Mouse (Mus musculus): ENCODE results near the gene Pip4k2a. TPM values are rescaled to one million over a fixed set of nuclear protein-coding genes. Genes with fewer than 3 reads are reported as not detected.

Gene Pip4k2a
- polyA plus RNA-seq, 1 experiment, result 8.7 TPM

GRCm38 (mm10) chr2:18794261-18794660 is 203.7 kb downstream of the Pip4k2a start:
- no peaks in the 10 kb centered on the region for H3K36me3 ChIP-seq (ENCODE audit: control insufficient read depth, insufficient read depth)
- no peaks in the 10 kb centered on the region for H3K27me3 ChIP-seq (ENCODE audit: control insufficient read depth, insufficient read depth, insufficient read length)

More at GRCm38 (mm10) chr2:18794261-18794660, 203.7 kb downstream of the Pip4k2a start:
- no peak overlapping the region for H3K4me3 ChIP-seq (ENCODE audit: insufficient read depth, poor library complexity, severe bottlenecking)
- TF ChIP-seq MYOG (IDR thresholded peaks at IDR 0.05; ENCODE audit: control insufficient read depth, extremely low read depth, insufficient read length), result no peak
- peak; percentile 13 for TF ChIP-seq MYOD1 (IDR thresholded peaks at IDR 0.05; ENCODE audit: control insufficient read depth, insufficient read length, low read depth)
- no peak for TF ChIP-seq CTCF (IDR thresholded peaks at IDR 0.05; ENCODE audit: control insufficient read depth, insufficient read depth, insufficient read length)
- TF ChIP-seq FOSL1 (IDR thresholded peaks at IDR 0.05; ENCODE audit: insufficient read depth, low read length, poor library complexity, severe bottlenecking), result no peak
- no peaks in the 10 kb centered on the region for H3K79me2 ChIP-seq (ENCODE audit: control insufficient read depth, insufficient read depth)
- no peak overlapping the region for H3ac ChIP-seq (ENCODE audit: control insufficient read depth, insufficient read length, low read depth)
- H3K79me3 ChIP-seq (ENCODE audit: low read depth), result no peaks in the 10 kb centered on the region

Other genes with a start within 250 kb of the Pip4k2a start
- 0.54 TPM for gene 4930426L09Rik, start 217 bp upstream of the Pip4k2a start, polyA plus RNA-seq (2012; fragmentation: generic; extraction: Trizol)
- gene Armc3, start 201.2 kb upstream of the Pip4k2a start, polyA plus RNA-seq (2012; fragmentation: generic; extraction: Trizol), result not detected

Measured in C2C12 (cell line).